Mouse (Mus musculus) megakaryocyte, embryonic 14.5 days (primary cell): ENCODE measurements around the gene Lims1. TPM values are rescaled to one million over a fixed set of nuclear protein-coding genes. Genes with fewer than 3 reads are reported as not detected.

ENCODE experiments used
- H3K27me3 ChIP-seq: replicated peaks from 2 replicates; pipeline ENCODE3; 2012; ENCODE audit warnings: inconsistent platforms
- H3K36me3 ChIP-seq: replicated peaks from 2 replicates; pipeline ENCODE3; 2012; ENCODE audit warnings: low read length, inconsistent platforms, mixed read lengths
- H3K4me1 ChIP-seq: 2 replicates; pipeline ENCODE4 v1.6.1; 2012; ENCODE audit warnings: inconsistent platforms
- H3K4me3 ChIP-seq: replicated peaks from 2 replicates; pipeline ENCODE3; 2012; ENCODE audit warnings: moderate library complexity, mild to moderate bottlenecking, inconsistent platforms
- H3K9me3 ChIP-seq: 2 replicates; pipeline ENCODE4 v1.6.1; 2012; ENCODE audit warnings: inconsistent platforms
- FLI1 ChIP-seq: IDR thresholded peaks from 2 replicates; pipeline ENCODE4 v1.6.1; 2012; ENCODE audit warnings: low read length, inconsistent platforms, mixed read lengths
- GATA1 ChIP-seq: IDR thresholded peaks from 3 replicates; pipeline ENCODE4 v1.6.1; 2012; ENCODE audit warnings: mixed read lengths, low read length, inconsistent platforms, borderline replicate concordance
- polyA plus RNA-seq: library from polyadenylated mRNA; stranded (reverse); fragments of >175 nt; gene quantifications from 2 replicates; pipeline ENCODE4 v1.2.3, GENCODE M21; 2012; ENCODE audit warnings: low replicate concordance; ENCODE audit not compliant: insufficient read depth

Lims1 gene
- 2.9 and 6.5 TPM in 2 replicates for polyA plus RNA-seq

DNA sequence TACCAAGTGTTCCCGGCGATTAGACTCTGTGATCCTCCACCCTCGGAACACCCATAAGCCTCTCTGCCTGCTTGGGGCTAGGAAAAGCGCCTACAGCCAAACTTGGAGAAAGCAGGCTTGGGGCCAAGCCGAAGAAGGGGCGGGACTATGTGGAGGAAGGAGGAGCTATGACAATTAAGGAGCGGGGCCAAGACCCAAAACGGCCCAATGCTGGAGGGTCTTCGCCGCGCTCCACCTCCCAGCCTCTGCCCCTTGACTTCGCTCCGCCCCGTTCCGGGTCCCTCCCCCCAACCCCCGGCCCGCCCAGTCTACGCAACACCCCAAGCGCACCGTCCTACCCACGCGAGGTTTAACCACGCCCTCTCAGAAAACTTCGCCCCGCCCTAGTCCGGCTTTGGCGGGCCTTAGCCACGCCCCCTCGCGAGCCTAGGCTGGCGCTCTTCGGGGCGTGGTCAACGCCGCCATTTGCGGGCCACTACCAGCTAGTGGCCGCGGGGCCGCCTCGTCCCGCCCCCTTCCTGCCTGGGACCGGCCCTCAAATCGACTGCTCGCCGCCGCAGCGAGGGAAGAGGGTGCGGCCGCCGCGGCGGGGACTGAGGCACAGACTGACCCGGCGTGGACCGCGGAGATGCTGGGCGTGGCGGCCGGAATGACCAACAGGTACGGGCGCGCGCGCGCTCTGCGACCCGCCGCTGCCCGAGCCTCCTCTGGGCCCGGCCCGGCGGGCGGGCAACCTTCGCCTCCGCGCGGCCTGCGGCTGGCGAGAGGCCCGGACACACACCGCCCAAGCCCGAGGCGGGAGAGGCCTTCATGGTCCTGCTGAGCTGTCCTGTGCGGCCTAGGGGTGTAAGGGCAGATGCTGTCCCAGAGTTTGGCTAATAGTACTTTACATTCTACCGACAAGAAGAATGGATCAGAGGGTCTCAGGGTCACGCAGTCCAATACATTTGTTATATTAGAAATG is at the start of gene Lims1:
Gene Lims1 (plus strand): TSS at position 439 of the 964 bp plus-strand sequence.
- TF ChIP-seq FLI1, result no peak
- no peak for TF ChIP-seq GATA1
- H3K27me3 ChIP-seq, result no peaks in the 10 kb centered on the region
- peaks cover 29% of the 10 kb centered on the region for H3K36me3 ChIP-seq
- H3K4me3 ChIP-seq, result peak within 1 kb of the TSS; percentile 98
- peaks cover 6% of the 10 kb centered on the region for H3K9me3 ChIP-seq
- peaks cover 42% of the 10 kb centered on the region for H3K4me1 ChIP-seq

DNA sequence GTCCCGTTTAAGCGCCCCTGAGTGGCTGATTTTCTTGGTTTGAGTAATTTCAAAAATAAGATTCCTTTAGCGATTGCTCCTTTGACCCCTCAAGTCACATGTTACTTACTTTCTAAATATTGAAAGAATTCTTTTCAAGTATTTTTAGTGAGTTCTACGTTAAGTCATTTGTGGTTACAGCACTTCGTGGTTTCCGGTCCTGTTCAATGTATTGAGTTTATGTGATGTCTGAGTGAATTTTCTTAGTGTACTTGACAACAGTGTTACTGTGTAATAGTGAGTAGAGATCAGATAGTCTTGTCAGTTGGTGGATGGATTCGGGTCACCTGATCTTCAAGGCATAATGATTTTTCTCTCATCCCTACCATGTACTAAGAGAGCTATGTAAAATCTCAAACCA is 41.0 kb upstream of the Lims1 start:
- peaks cover 79% of the 10 kb centered on the region for H3K36me3 ChIP-seq
- TF ChIP-seq GATA1 (no peak), FLI1 (no peak)
- H3K9me3 ChIP-seq, result no peaks in the 10 kb centered on the region

DNA sequence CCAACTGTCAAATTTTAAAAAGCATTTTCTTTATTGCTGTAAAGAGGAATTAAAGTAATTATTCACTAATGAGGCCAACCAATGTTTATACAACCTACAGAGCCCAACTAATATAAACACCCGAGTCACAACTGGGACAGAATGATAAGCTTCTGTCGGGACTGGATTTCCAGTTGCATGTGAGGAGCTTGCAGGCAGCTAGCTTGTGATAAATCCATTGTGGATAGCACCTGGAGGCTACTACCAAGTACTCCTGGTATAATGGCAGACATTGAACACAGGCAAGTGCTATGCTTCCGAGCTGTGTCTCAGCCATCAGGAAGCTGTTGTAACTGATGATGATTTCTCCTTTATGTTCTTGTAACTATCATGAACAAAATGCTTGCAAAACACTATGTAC is 32.5 kb upstream of the Lims1 start:
- TF ChIP-seq GATA1, result no peak
- TF ChIP-seq FLI1, result no peak
- Histone ChIP-seq H3K4me3 (no peak overlapping the region), H3K36me3 (peaks cover 96% of the 10 kb centered on the region), H3K27me3 (no peaks in the 10 kb centered on the region), H3K9me3 (no peaks in the 10 kb centered on the region), H3K4me1 (peaks cover 23% of the 10 kb centered on the region)

More for the DNA sequence above, 41.0 kb upstream of the Lims1 start:
- H3K27me3 ChIP-seq, result no peaks in the 10 kb centered on the region
- peaks cover 5% of the 10 kb centered on the region for H3K4me1 ChIP-seq
- H3K4me3 ChIP-seq, result no peak overlapping the region

DNA sequence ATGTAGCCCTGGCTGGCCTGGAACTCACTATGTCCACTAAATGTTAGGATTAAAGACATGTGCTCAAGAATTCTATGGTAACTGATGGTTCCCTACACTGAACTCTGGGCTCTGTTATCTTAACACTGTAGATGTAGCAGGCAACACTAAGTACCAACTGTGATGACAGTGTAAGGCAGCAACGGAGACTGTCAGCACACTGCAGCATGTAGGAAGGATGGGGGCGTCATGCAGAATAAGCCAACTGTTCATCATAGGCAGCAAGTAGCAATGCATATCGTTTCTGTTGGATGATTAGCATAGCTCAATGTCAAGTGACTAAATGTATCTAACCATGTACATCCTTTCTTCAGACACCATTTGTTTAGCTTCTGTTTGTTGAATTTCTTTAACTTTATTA is 29.0 kb upstream of the Lims1 start:
- Histone ChIP-seq H3K4me1 (peaks cover 24% of the 10 kb centered on the region), H3K36me3 (peaks cover 96% of the 10 kb centered on the region)
- TF ChIP-seq GATA1, result no peak
- TF ChIP-seq FLI1, result no peak

DNA sequence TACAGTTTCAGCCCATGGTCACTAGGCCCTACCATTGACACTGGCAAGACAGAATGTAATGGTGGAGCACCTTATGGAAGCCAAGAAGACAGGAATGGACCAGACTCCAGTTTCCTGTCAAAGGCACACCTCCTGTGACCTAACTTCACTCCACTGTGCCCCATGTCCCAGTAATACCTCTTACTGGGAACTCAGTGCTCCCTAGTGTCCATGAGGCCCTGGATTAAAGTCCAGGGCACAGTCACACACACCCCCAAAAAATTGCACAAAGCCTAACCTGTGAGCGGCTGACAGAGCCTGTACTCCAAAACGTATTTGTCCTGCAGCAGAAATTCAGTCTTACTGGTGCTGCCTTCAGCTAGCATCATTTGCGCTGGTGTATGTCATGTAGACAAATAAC is 27.7 kb upstream of the Lims1 start:
- H3K9me3 ChIP-seq, result peaks cover 3% of the 10 kb centered on the region; the same call in 1 of the 2 replicates
- H3K4me1 ChIP-seq, result peaks cover 14% of the 10 kb centered on the region
- no peaks in the 10 kb centered on the region for H3K27me3 ChIP-seq
- no peak overlapping the region for H3K4me3 ChIP-seq
- peaks cover 98% of the 10 kb centered on the region for H3K36me3 ChIP-seq
- TF ChIP-seq GATA1 (no peak), FLI1 (no peak)

More for the DNA sequence above, 29.0 kb upstream of the Lims1 start:
- Histone ChIP-seq H3K9me3 (peaks cover 3% of the 10 kb centered on the region; the same call in 1 of the 2 replicates), H3K4me3 (peak overlapping the region; percentile 21), H3K27me3 (no peaks in the 10 kb centered on the region)

DNA sequence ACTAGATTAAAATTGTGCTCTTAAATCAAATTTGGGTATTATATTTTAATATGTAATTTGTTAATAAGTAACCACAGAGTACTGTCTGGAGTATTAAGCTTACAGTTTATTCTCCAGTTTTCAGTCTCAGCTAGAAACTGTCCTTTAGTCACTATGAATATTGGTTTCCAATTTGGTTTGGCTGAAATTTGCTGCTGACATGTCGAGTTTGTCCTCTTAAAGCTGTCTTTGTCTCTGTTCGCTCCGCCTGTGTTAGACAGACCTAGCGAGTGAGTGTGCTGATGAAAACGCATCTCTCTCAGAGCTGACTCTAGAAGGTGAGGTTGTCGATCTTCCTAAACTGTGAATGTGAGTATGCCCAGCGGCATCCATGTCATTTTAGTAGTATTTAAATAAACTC is 18.3 kb upstream of the Lims1 start:
- H3K36me3 ChIP-seq, result peaks cover 85% of the 10 kb centered on the region

DNA sequence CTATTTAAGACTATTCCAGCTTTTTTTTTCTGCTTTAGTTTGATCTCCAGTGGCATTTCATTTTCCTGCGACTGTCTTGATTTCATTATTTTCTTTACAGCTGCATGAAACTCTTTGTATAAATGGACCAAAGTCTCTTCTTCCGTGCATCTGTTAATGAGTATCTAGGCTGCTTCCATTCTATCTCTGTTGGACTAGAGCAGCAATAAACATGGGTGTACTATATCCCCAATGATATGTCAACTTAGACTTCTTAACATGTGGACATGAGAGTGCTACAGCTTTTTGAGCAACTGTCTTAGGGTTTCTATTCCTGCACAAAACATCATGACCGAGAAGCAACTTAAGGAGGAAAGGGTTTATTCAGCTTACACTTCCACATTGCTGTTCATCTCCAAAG is 16.4 kb upstream of the Lims1 start:
- TF ChIP-seq GATA1 (no peak), FLI1 (no peak)
- no peaks in the 10 kb centered on the region for H3K27me3 ChIP-seq
- peaks cover 12% of the 10 kb centered on the region for H3K4me1 ChIP-seq
- no peaks in the 10 kb centered on the region for H3K9me3 ChIP-seq
- peaks cover 81% of the 10 kb centered on the region for H3K36me3 ChIP-seq
- H3K4me3 ChIP-seq, result no peak overlapping the region

More for the DNA sequence above, 18.3 kb upstream of the Lims1 start:
- TF ChIP-seq FLI1, result no peak
- TF ChIP-seq GATA1, result no peak
- Histone ChIP-seq H3K9me3 (no peaks in the 10 kb centered on the region), H3K4me3 (no peak overlapping the region), H3K4me1 (peaks cover 9% of the 10 kb centered on the region; the same call in 1 of the 2 replicates), H3K27me3 (no peaks in the 10 kb centered on the region)

DNA sequence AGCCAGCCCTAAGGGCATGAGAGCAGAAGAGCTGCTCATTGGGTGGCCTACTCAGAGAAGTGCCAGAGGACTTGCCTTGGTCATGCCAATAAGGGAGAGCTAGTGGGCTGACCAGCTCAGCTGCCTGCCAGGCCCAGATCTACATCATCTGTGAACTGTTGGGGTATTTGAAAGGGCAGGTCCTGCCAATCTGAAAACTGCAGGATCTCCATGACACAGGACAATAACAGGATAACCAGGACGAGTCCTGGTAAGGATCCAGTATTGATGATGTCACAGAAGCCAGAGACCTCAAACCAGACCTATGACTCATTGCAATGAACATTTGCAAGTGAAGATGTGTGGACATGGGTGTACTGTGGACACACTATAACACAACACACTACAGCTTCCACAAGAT is 12.5 kb upstream of the Lims1 start:
- peaks cover 85% of the 10 kb centered on the region for H3K36me3 ChIP-seq
- TF ChIP-seq FLI1 (no peak), GATA1 (no peak)
- peaks cover 21% of the 10 kb centered on the region; the same call in 1 of the 2 replicates for H3K9me3 ChIP-seq
- no peaks in the 10 kb centered on the region for H3K27me3 ChIP-seq
- H3K4me1 ChIP-seq, result peaks cover 12% of the 10 kb centered on the region
- no peak overlapping the region for H3K4me3 ChIP-seq

DNA sequence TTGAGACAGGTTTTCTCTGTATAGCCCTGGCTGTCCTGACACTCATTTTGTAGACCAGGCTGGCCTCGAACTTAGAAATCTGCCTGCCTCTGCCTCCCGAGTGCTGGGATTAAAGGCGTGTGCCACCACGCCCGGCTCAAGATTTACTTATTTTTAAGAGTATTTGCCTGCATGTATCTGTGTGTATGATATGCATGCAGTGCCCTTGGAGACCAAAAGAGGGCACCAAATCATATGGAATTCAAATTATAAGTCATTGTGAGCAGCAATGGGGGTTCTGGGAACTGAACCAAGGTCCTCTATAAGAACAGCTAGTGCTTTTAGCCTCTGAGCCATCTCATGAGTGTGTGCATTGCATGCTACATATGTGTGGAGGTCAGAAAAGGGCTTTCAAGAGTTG is 10.4 kb upstream of the Lims1 start:
- Histone ChIP-seq H3K4me1 (peaks cover 7% of the 10 kb centered on the region; the same call in 1 of the 2 replicates), H3K9me3 (peaks cover 21% of the 10 kb centered on the region; the same call in 1 of the 2 replicates), H3K27me3 (no peaks in the 10 kb centered on the region), H3K4me3 (no peak overlapping the region), H3K36me3 (peaks cover 66% of the 10 kb centered on the region)
- no peak for TF ChIP-seq GATA1
- TF ChIP-seq FLI1, result no peak

DNA sequence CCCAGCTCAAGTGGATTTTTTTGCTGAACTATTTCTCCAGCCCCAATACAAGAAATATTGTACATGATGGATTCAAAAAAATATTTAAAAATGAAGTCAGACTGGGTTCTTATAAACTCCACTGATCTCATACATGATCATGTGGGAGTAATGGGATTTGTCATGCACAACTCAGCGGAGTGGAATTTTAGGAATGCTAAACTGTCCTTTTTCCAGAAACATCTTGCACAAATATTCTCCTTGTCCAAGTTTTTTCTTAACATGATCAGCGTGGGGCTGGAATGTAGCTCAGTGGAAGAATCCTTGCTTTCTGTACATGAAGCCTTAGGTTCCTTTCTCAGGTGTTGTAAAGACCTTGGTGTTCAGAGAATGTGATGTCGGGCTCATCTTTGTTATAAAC is 2.4 kb upstream of the Lims1 start:
- TF ChIP-seq FLI1, result no peak
- TF ChIP-seq GATA1, result no peak
- H3K27me3 ChIP-seq, result no peaks in the 10 kb centered on the region
- peaks cover 9% of the 10 kb centered on the region for H3K36me3 ChIP-seq
- H3K4me1 ChIP-seq, result peaks cover 24% of the 10 kb centered on the region
- H3K4me3 ChIP-seq, result no peak overlapping the region
- H3K9me3 ChIP-seq, result peaks cover 6% of the 10 kb centered on the region
